Mouse (Mus musculus) E14TG2a.4 (cell line): Measurements from ENCODE around the gene Serpine3.

ENCODE experiments used
- CTCF ChIP-seq: conservative IDR thresholded peaks from 2 replicates; pipeline ENCODE4 v1.5.1; 2014; ENCODE audit warnings: low read length
- NANOG ChIP-seq: IDR thresholded peaks from 2 replicates; pipeline ENCODE4 v1.6.1; 2014; ENCODE audit warnings: borderline replicate concordance, low read length, mixed read lengths
- POU5F1 ChIP-seq: IDR thresholded peaks from 2 replicates; pipeline ENCODE4 v1.6.1; 2014; ENCODE audit warnings: low read length, borderline replicate concordance

GRCm38 (mm10) chr14:62627951-62628350, 35.5 kb upstream of the Serpine3 start:
- TF ChIP-seq CTCF = no peak
- TF ChIP-seq NANOG = no peak
- TF ChIP-seq POU5F1 = no peak
